Mouse (Mus musculus) intestine, embryonic 15.5 days (tissue): Measurements from ENCODE around the gene Dennd1a. TPM values are rescaled to one million over a fixed set of nuclear protein-coding genes. Genes with fewer than 3 reads are reported as not detected.

Experiments used
- ATAC-seq: fragments of 200-750 bp; cut with Nextera tagmentation; 2 replicates; pipeline ENCODE4 v1.8.0; 2017; ENCODE audit warnings: moderate TSS enrichment, moderate library complexity
- H3K27ac ChIP-seq: fragments of 300-500 bp; sonication (generic); 2 replicates; pipeline ENCODE4 v1.5.1; 2015; ENCODE audit warnings: mild to moderate bottlenecking, inconsistent platforms
- H3K27me3 ChIP-seq: fragments of 300-500 bp; sonication (generic); replicated peaks from 2 replicates; pipeline ENCODE4 v1.6.1; 2015; ENCODE audit warnings: inconsistent platforms
- H3K36me3 ChIP-seq: fragments of 300-500 bp; sonication (generic); 2 replicates; pipeline ENCODE4 v1.6.1; 2015; ENCODE audit warnings: inconsistent platforms
- H3K4me1 ChIP-seq: fragments of 300-500 bp; sonication (generic); replicated peaks from 2 replicates; pipeline ENCODE4 v1.6.1; 2015; ENCODE audit warnings: inconsistent platforms
- H3K4me2 ChIP-seq: fragments of 300-500 bp; sonication (generic); replicated peaks from 2 replicates; pipeline ENCODE4 v1.6.1; 2015; ENCODE audit warnings: mild to moderate bottlenecking, inconsistent platforms
- H3K4me3 ChIP-seq: fragments of 300-500 bp; sonication (generic); replicated peaks from 2 replicates; pipeline ENCODE4 v1.5.1; 2015; ENCODE audit warnings: inconsistent platforms
- H3K9ac ChIP-seq: fragments of 300-500 bp; sonication (generic); 2 replicates; pipeline ENCODE4 v1.6.1; 2015; ENCODE audit warnings: inconsistent platforms
- H3K9me3 ChIP-seq: fragments of 300-500 bp; sonication (generic); 2 replicates; pipeline ENCODE4 v1.6.1; 2016; ENCODE audit warnings: inconsistent platforms
- WGBS: fragments of 180-500 bp; shearing (Covaris S2); methylation state at CpG from one replicate; pipeline ENCODE4 v1.1.7; 2015; 5-methylcytosine and 5-hydroxymethylcytosine counted together
- polyA plus RNA-seq: library from polyadenylated mRNA; unstranded; fragments of >200 nt; fragmentation: Nextera tagmentation; extraction: Ambion mirVana; gene quantifications from 2 replicates; pipeline ENCODE4 v1.2.1, GENCODE M21; 2015

The Dennd1a gene
- polyA plus RNA-seq, 1 experiment from 2014 or later: 11.2 TPM

DNA sequence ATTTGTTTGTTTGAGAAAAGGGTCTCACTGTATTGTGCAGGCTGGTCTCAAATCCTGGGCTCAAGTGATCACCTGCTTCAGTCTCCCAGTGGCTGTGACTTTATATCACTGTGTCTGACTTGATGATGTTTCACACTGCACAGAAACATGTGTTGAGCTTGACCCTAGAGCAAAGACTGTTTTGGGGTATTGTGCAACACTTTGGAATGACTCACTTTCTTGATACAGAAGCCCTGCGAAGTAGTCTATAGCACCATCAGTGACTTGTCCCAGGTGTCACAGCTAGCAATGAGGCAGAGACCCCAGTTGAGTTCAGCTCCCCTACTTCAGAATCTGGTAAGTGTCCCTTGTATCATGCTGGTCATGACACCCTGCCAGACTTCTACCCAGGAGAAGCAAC is 429.7 kb downstream of the Dennd1a start:
- Histone ChIP-seq H3K9ac (no peak overlapping the region), H3K4me2 (no peak overlapping the region), H3K36me3 (no peaks in the 10 kb centered on the region), H3K4me1 (no peaks in the 10 kb centered on the region), H3K9me3 (no peaks in the 10 kb centered on the region), H3K4me3 (no peak overlapping the region), H3K27ac (no peak overlapping the region), H3K27me3 (no peaks in the 10 kb centered on the region)
- ATAC-seq: no peak
- 73% methylated on average over 1 of the region's 1 CpGs for WGBS

DNA sequence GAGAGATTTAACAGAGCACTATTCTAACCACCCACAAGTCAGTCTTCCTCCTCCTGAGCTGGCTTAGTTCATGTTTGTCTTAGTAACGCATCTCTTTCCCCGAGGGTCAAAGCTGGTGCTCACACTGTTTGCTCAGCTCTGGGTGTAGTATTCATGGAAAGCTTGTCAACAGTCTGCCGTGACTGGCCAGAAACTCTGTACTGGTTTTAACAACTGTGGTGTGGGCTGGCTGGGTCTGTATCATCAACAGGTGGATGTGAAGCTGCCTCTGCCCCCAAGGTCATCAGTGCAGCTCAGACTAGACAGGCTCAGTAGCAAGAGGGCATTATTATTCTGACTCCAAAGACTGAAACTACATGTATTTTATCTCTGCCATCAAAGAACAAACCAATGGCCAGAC is 430.2 kb downstream of the Dennd1a start:
- H3K9me3 ChIP-seq: no peaks in the 10 kb centered on the region
- H3K4me1 ChIP-seq: no peaks in the 10 kb centered on the region
- H3K36me3 ChIP-seq: no peaks in the 10 kb centered on the region
- no peak overlapping the region for H3K9ac ChIP-seq
- 56% methylated on average over 3 of the region's 3 CpGs for WGBS
- no peaks in the 10 kb centered on the region for H3K27me3 ChIP-seq
- no peak overlapping the region for H3K4me3 ChIP-seq
- H3K27ac ChIP-seq: no peak overlapping the region
- H3K4me2 ChIP-seq: no peak overlapping the region
- peak; percentile 39; the same call in 1 of the 2 replicates for ATAC-seq

DNA sequence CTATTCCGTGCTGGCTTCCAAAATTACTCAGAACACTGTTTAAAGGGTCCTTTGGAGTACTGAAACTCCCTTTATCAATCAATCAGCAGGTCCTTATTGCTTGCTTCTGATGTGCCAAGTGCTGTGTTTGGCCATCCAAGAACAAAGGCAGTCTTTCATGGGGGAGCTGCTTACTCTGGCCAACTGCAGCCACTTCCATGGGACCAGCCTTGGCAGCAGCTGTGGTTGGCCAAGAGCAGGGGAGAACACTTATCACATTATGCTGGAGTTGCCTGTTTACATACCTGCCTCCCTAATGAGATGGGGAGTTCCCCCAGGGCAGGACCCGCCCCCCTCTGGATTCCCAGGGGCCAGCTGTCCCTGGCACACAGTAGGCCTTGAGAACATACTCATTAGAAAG is 432.0 kb downstream of the Dennd1a start:
- Histone ChIP-seq H3K9me3 (no peaks in the 10 kb centered on the region), H3K4me1 (no peaks in the 10 kb centered on the region), H3K36me3 (no peaks in the 10 kb centered on the region), H3K4me3 (no peak overlapping the region), H3K4me2 (no peak overlapping the region), H3K9ac (no peak overlapping the region), H3K27me3 (no peaks in the 10 kb centered on the region), H3K27ac (no peak overlapping the region)
- peak; percentile 59; the same call in 1 of the 2 replicates for ATAC-seq
- WGBS: 75% methylated on average over 2 of the region's 2 CpGs

DNA sequence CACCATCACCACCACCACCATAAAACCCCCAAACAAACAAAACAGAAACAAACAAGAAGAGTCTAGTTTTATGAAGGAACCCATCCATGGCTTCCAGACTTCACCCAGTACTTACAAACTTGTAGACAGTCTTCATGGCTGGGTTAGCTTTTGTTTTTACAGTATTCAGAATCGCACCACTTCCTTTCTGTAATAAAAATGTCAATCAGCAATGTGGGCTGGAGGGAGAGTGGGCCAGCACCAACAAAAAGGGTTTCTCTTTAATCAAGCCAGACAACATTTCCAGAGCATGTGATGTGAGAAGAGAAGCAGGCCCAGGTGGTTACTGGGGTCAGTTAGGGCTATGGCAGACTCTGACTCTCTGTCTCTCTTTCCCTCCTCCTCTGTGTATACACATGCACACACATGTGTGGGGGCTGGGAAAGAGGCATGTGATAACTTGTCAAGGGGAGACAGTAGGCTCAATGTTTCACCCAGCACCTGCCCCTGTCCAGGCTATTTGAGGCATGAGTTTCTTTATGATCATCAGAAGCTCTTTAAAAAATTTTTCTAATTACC is 433.2 kb downstream of the Dennd1a start:
- H3K4me1 ChIP-seq: no peaks in the 10 kb centered on the region
- WGBS: 54% methylated on average over 1 of the region's 1 CpGs
- no peak overlapping the region for H3K4me2 ChIP-seq
- no peak overlapping the region for H3K4me3 ChIP-seq
- no peaks in the 10 kb centered on the region for H3K27me3 ChIP-seq
- H3K9ac ChIP-seq: no peak overlapping the region
- no peak for ATAC-seq
- H3K27ac ChIP-seq: no peak overlapping the region
- no peaks in the 10 kb centered on the region for H3K36me3 ChIP-seq
- no peaks in the 10 kb centered on the region for H3K9me3 ChIP-seq

DNA sequence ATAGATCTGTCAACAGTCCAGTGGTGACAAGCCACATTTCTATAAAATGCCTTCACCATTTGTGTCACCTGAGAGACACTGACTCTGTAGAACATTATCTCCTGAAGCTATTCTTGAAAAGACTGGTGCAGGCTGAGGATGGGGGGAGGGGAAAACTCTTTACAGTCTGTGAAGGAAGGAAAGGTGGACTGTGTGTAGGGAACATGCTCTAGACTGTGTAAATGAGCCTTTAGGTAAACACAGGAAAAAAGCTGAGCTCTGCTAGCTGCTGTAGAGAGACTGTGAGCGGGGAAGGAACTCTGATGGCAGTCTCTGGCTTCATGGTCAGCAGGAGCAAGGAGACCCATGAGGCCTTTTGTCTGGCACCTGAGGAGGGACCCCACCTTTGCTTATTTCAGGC is 436.6 kb downstream of the Dennd1a start:
- Histone ChIP-seq H3K27ac (no peak overlapping the region), H3K9me3 (no peaks in the 10 kb centered on the region), H3K36me3 (no peaks in the 10 kb centered on the region), H3K9ac (no peak overlapping the region), H3K4me1 (no peaks in the 10 kb centered on the region), H3K4me2 (no peak overlapping the region), H3K4me3 (no peak overlapping the region), H3K27me3 (no peaks in the 10 kb centered on the region)
- no peak for ATAC-seq
- WGBS: 74% methylated on average over 1 of the region's 1 CpGs

DNA sequence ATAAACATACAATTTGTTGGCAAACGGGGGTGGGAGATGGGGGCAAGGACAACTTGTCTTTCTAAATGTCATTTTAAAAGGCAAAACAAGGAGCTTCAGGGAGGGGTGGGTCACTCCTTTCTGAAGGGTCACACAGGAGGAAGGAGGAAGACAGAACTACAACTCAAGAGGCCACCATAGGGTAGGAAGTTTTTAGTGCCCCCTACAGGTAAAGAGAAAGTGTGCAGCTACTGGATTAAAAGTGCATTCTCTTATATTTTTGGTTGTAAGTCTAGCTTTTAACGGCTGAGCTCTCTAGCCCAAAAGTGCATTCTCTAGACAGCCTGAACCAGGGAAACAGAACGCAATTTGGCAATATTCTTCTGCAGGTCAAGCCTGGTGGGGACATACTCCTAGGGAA is 437.8 kb downstream of the Dennd1a start:
- H3K27me3 ChIP-seq: no peaks in the 10 kb centered on the region
- H3K4me3 ChIP-seq: no peak overlapping the region
- no peak overlapping the region for H3K27ac ChIP-seq
- no peaks in the 10 kb centered on the region for H3K36me3 ChIP-seq
- H3K4me1 ChIP-seq: no peaks in the 10 kb centered on the region
- H3K9me3 ChIP-seq: no peaks in the 10 kb centered on the region
- H3K4me2 ChIP-seq: no peak overlapping the region
- no peak overlapping the region for H3K9ac ChIP-seq
- 72% methylated on average over 3 of the region's 3 CpGs for WGBS
- no peak for ATAC-seq

DNA sequence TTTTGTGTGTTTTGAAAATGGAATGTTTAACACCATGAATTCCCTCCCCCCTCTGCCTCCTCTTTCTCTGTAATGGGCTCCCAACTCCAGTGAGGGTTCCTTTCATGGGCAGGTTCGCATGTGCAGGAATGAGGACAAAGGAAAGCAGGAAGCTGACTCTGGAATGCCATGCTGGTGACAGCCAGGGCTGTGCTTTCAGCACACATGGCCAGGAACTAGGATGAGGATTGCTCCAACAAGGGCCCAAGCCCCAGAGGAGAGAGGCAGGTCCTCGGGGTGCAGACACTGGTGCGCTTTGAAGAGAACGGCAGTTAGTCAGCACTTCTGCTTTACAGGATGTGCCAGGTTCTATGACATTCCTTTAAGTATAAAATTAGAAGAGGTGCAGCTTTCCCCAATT is 444.5 kb downstream of the Dennd1a start:
- H3K27ac ChIP-seq: no peak overlapping the region

DNA sequence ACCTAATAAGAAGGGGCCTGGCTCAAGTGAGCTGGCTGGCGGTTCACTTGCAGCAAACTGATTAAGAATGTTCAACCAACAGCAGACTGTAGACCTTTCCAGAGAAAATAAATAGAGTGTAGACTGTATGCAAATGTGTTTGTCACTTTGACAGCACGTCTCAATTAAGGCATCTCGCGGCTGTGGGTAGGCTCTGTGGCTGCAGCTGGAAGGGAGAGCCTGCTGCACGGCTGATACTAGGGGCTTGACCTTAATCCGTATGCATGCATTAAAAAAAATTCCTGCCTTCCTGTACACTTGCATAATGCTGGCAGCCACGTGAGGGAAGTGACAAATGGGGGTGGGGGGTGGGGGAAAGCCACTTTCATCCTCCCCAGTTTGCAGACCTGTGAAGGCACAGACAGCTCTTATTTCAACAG is 445.0 kb downstream of the Dennd1a start:
- 31% methylated on average over 7 of the region's 7 CpGs for WGBS
- Histone ChIP-seq H3K27me3 (no peaks in the 10 kb centered on the region), H3K36me3 (no peaks in the 10 kb centered on the region), H3K27ac (no peak overlapping the region), H3K9me3 (no peaks in the 10 kb centered on the region), H3K4me2 (no peak overlapping the region), H3K4me3 (no peak overlapping the region), H3K9ac (no peak overlapping the region), H3K4me1 (0 out of 2 replicates have a peak, but pooled peaks cover 3% of the 10 kb centered on the region)
- no peak for ATAC-seq

More for the DNA sequence above, 444.5 kb downstream of the Dennd1a start:
- H3K36me3 ChIP-seq: no peaks in the 10 kb centered on the region
- no peak overlapping the region for H3K9ac ChIP-seq
- ATAC-seq: no peak
- 0 out of 2 replicates have a peak, but pooled peaks cover 3% of the 10 kb centered on the region for H3K4me1 ChIP-seq
- H3K4me2 ChIP-seq: no peak overlapping the region
- no peaks in the 10 kb centered on the region for H3K9me3 ChIP-seq
- WGBS: 51% methylated on average over 4 of the region's 4 CpGs
- no peak overlapping the region for H3K4me3 ChIP-seq
- H3K27me3 ChIP-seq: no peaks in the 10 kb centered on the region

DNA sequence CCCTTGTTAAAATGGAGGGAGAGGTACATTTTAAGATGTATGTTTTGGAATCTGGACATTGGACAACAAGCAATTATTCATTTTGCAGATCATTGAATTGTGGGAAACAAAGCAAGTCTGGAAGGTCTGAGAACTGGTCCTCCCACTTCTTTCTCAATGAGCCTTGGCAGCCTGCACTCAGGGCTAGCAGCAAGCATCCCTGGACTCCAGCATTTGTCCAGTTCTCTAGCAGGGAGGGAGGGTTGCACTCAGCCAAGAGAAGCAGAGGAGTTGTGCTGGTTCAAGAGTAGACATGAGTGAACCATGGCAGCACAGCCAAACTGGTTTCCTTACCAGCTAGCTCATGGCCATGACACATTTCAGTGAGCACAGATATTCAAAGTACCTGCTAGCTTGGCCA is 447.3 kb downstream of the Dennd1a start:
- Histone ChIP-seq H3K4me1 (0 out of 2 replicates have a peak, but pooled peaks cover 3% of the 10 kb centered on the region), H3K27ac (no peak overlapping the region), H3K4me2 (no peak overlapping the region), H3K4me3 (no peak overlapping the region), H3K27me3 (no peaks in the 10 kb centered on the region), H3K36me3 (no peaks in the 10 kb centered on the region), H3K9me3 (no peaks in the 10 kb centered on the region), H3K9ac (no peak overlapping the region)
- no peak for ATAC-seq

DNA sequence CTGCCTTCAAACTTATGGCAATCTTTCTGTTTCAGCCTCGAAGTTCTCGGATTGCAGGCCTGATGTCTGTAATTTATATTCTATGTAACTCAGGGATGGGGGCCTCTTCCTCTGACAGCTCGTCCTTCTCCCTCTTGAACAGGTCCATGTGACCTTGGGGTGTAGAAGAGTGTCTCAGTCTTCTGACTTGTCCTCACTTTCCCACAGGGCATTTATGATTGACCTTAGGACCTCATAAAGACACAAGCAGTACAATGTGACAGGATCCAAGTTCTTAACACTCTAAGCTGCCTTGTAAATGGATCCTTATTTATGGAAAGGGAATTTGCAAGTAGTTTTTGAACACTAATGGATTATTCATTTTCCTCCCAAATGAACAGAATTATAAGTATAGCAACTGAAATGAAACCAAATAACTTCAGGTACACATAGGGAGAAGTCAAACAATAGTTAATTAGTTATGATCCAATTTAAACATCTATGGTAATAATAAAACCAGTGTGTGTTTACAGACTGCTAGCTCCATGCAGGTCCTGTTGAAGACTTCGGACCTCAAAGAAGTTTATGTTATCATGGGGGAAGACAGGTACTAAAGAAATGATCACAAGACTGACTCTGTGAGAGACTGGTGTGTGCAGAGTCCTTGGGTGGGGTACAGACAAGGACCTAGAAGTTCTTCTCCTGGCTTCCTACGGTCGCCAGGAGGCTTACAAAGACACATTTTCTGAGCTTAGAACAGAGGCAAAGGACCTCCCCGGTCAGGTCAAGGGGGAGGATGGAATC is 448.8 kb downstream of the Dennd1a start:
- 72% methylated on average over 7 of the region's 7 CpGs for WGBS
- Histone ChIP-seq H3K9ac (no peak overlapping the region), H3K4me3 (no peak overlapping the region), H3K4me2 (no peak overlapping the region), H3K36me3 (no peaks in the 10 kb centered on the region), H3K4me1 (0 out of 2 replicates have a peak, but pooled peaks cover 3% of the 10 kb centered on the region), H3K9me3 (no peaks in the 10 kb centered on the region), H3K27me3 (no peaks in the 10 kb centered on the region), H3K27ac (no peak overlapping the region)
- peak; percentile 68 for ATAC-seq

DNA sequence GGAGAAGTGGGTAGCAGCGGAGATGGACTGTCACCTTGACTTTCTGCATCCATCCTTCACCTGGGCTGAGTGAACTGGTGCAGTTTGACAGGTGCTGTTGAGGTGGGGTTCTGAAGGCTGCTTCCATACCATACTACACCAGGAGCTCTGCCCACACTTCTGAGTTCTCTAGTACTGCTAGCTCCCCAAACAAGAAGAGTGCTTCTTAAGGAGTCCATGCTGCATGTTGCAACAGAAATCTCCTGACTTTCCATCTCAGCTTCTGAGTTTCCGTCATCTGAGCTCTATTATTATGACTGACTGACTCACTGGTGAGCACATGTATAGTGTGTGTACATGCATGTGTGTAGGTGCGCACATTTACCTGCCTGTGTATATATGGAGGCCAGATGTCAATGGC is 449.6 kb downstream of the Dennd1a start:
- Histone ChIP-seq H3K9me3 (no peaks in the 10 kb centered on the region), H3K4me2 (no peak overlapping the region), H3K4me1 (0 out of 2 replicates have a peak, but pooled peaks cover 3% of the 10 kb centered on the region), H3K36me3 (no peaks in the 10 kb centered on the region), H3K4me3 (no peak overlapping the region), H3K27ac (no peak overlapping the region), H3K27me3 (no peaks in the 10 kb centered on the region), H3K9ac (no peak overlapping the region)
- 0 out of 2 replicates have a peak, but pooled peaks have one; percentile 7 for ATAC-seq
- 88% methylated on average over 3 of the region's 3 CpGs for WGBS

DNA sequence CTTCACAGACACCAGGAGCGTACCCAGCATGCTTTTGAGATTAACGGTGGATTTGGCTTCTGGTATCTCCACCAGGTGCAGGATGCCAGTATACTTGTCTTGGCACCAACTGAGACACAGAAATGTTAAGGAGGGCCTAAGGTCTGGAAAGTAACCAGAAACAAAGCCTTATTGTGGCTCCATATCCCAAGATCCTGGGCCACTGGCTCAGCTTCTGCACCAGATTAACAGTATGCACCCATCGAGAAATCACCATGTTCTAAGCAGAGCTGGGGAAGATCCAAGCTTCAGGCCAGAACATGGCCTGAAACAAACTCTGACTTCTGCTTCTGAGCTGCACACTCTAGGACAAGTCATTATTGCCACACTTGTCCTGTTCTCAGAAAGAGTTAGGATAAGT is 450.3 kb downstream of the Dennd1a start:
- Histone ChIP-seq H3K27ac (no peak overlapping the region), H3K9me3 (no peaks in the 10 kb centered on the region), H3K4me1 (0 out of 2 replicates have a peak, but pooled peaks cover 3% of the 10 kb centered on the region), H3K9ac (no peak overlapping the region), H3K27me3 (no peaks in the 10 kb centered on the region), H3K4me2 (no peak overlapping the region), H3K36me3 (no peaks in the 10 kb centered on the region), H3K4me3 (no peak overlapping the region)
- no peak for ATAC-seq
- 94% methylated on average over 3 of the region's 3 CpGs for WGBS

DNA sequence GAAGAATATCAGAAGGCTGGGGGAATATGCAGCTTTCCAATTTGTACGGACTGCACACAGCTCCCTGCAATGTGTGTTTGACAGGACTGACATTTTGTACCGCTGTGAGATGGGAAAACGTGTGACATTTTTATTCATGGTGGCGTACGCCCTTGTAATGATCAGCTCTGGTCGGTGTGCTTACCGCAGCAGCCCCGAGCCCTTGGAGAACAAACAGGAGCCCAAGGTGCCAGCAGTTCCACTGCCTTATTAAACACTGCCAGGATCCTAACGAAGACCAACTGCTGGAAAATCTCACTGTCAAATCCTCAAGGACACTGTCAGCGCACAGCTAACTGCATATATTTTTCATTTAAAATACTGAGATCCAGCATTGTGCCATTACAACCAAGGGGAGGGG is 454.9 kb downstream of the Dennd1a start:
- H3K4me3 ChIP-seq: no peak overlapping the region
- H3K36me3 ChIP-seq: no peaks in the 10 kb centered on the region
- no peak overlapping the region for H3K4me2 ChIP-seq
- ATAC-seq: no peak
- H3K27me3 ChIP-seq: no peaks in the 10 kb centered on the region
- no peaks in the 10 kb centered on the region for H3K9me3 ChIP-seq
- H3K9ac ChIP-seq: no peak overlapping the region
- WGBS: 64% methylated on average over 10 of the region's 10 CpGs
- no peaks in the 10 kb centered on the region for H3K4me1 ChIP-seq
- H3K27ac ChIP-seq: no peak overlapping the region
